In the genomic region with DNA sequence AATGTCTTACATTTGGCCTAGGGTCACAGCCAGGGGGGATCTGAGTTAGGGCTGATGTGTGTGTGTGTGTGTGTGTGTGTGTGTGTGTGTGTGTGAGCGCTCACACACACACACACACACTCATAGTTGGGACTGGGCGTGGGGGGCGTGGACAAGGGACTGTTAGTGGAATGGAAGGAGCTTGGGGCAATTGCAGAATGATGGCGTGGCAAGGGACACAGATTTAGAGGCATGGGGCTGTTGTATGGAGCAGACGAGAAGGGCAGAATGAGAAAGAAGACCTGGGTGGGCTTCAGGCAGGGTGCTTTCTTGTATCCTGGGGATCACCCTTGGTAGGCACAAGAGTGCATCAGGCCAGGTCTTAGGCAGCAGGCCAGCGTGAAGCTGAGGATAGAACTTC, we compare ENCODE assay signal across 18 mouse cellular contexts. TPM values are rescaled to one million over a fixed set of nuclear protein-coding genes. Genes with fewer than 3 reads are reported as not detected.
DNase-seq lines count a peak whose midpoint lies in the region; ATAC-seq lines count a peak whose summit lies in the region.
"Had no signal": no experiment of that assay in that cellular context is flagged by ENCODE, and none has a peak within 500 bp of the region (broad histone marks: within the 10 kb centered on the region; RNA-seq: fewer than 3 reads in every experiment).

No protein-coding gene starts in this region.

- H3K4me1 ChIP-seq in heart, embryonic 11.5 days (ENCODE audit: control insufficient read depth, insufficient read depth, low read length): peaks cover 12% of the 10 kb centered on the region
- H3K4me1 ChIP-seq in lung, embryonic 16.5 days (replicated peaks; ENCODE audit: control insufficient read depth, insufficient read depth, low read length): peaks cover 25% of the 10 kb centered on the region
- H3K4me1 ChIP-seq in embryonic facial prominence, embryonic 10.5 days: peaks cover 67% of the 10 kb centered on the region
- peaks cover 61% of the 10 kb centered on the region for H3K4me1 ChIP-seq in limb, embryonic 13.5 days

- ATAC-seq in heart, embryonic 11.5 days (replicated peaks; ENCODE audit: insufficient number of reproducible peaks, low FRiP score, low TSS enrichment): no peak
- ATAC-seq in lung, embryonic 16.5 days (ENCODE audit: low read depth): peak; percentile 15
- ATAC-seq in limb, embryonic 13.5 days (ENCODE audit: low FRiP score, low read depth): no peak
- ATAC-seq: intestine, postnatal 0 days had no signal

- WGBS in heart, embryonic 11.5 days (ENCODE audit: insufficient replicate concordance): 72% methylated on average over 6 of the region's 6 CpGs
- WGBS in lung, embryonic 16.5 days: 78% methylated on average over 6 of the region's 6 CpGs
- WGBS in embryonic facial prominence, embryonic 10.5 days: 54% methylated on average over 6 of the region's 6 CpGs
- 77% methylated on average over 6 of the region's 6 CpGs for WGBS in limb, embryonic 13.5 days

- no peaks in the 10 kb centered on the region for H3K9me3 ChIP-seq in heart, embryonic 11.5 days (replicated peaks; ENCODE audit: control insufficient read depth, low read length)
- no peaks in the 10 kb centered on the region for H3K9me3 ChIP-seq in lung, embryonic 16.5 days (ENCODE audit: control insufficient read depth, low read length)
- no peaks in the 10 kb centered on the region for H3K9me3 ChIP-seq in embryonic facial prominence, embryonic 10.5 days
- H3K9me3 ChIP-seq in limb, embryonic 13.5 days: no peaks in the 10 kb centered on the region
- H3K9me3 ChIP-seq: heart, embryonic 13.5 days; liver, embryonic 13.5 days had no signal

- no peak overlapping the region for H3K27ac ChIP-seq in heart, embryonic 11.5 days (ENCODE audit: low read depth, low read length)
- H3K27ac ChIP-seq in lung, embryonic 16.5 days (ENCODE audit: low read length): peak overlapping the region; percentile 41
- H3K27ac ChIP-seq in embryonic facial prominence, embryonic 10.5 days (replicated peaks): peak overlapping the region; percentile 85
- H3K27ac ChIP-seq in limb, embryonic 13.5 days: peak overlapping the region; percentile 58
- H3K27ac ChIP-seq: heart, embryonic 13.5 days; liver, embryonic 13.5 days had no signal

- no peaks in the 10 kb centered on the region for H3K27me3 ChIP-seq in heart, embryonic 11.5 days (ENCODE audit: control insufficient read depth, insufficient read depth, low read length)
- no peaks in the 10 kb centered on the region for H3K27me3 ChIP-seq in lung, embryonic 16.5 days (ENCODE audit: control insufficient read depth, insufficient read depth, low read depth, low read length)
- H3K27me3 ChIP-seq in embryonic facial prominence, embryonic 10.5 days (replicated peaks; ENCODE audit: low read depth, poor library complexity, severe bottlenecking): no peaks in the 10 kb centered on the region
- H3K27me3 ChIP-seq in limb, embryonic 13.5 days: no peaks in the 10 kb centered on the region
- H3K27me3 ChIP-seq: heart, embryonic 13.5 days had no signal

- H3K36me3 ChIP-seq in heart, embryonic 11.5 days (ENCODE audit: control insufficient read depth, insufficient read depth, low read length): no peaks in the 10 kb centered on the region
- no peaks in the 10 kb centered on the region for H3K36me3 ChIP-seq in lung, embryonic 16.5 days (ENCODE audit: control insufficient read depth, insufficient read depth, low read length)
- H3K36me3 ChIP-seq in embryonic facial prominence, embryonic 10.5 days (replicated peaks): no peaks in the 10 kb centered on the region
- H3K36me3 ChIP-seq in limb, embryonic 13.5 days: no peaks in the 10 kb centered on the region
- H3K36me3 ChIP-seq: heart, embryonic 13.5 days; liver, embryonic 13.5 days had no signal

- H3K4me3 ChIP-seq in heart, embryonic 11.5 days (ENCODE audit: low read depth, low read length): no peak overlapping the region
- no peak overlapping the region for H3K4me3 ChIP-seq in lung, embryonic 16.5 days (ENCODE audit: low read length)
- no peak overlapping the region for H3K4me3 ChIP-seq in embryonic facial prominence, embryonic 10.5 days
- H3K4me3 ChIP-seq in limb, embryonic 13.5 days: no peak overlapping the region
- H3K4me3 ChIP-seq: heart, embryonic 13.5 days; liver, embryonic 13.5 days had no signal

- H3K9ac ChIP-seq in heart, embryonic 11.5 days (ENCODE audit: low read depth, low read length): no peak overlapping the region
- H3K9ac ChIP-seq in lung, embryonic 16.5 days (ENCODE audit: low read length): no peak overlapping the region
- H3K9ac ChIP-seq in limb, embryonic 13.5 days: no peak overlapping the region
- H3K9ac ChIP-seq: heart, embryonic 13.5 days; liver, embryonic 13.5 days had no signal

- DNase-seq in heart, adult 11 months: peak; percentile 88
- no peak for DNase-seq in lung, postnatal 10 days
- DNase-seq in embryonic facial prominence, embryonic 10.5 days (ENCODE audit: low spot score): no peak
- DNase-seq in cerebellum, adult 11 months: no peak
- no peak for DNase-seq in layer of hippocampus, postnatal 36 days
- DNase-seq: cerebellum, adult 11-12 months; liver, embryonic 13.5 days; right cerebral cortex, postnatal 4 days had no signal

- no peak overlapping the region for H3K4me2 ChIP-seq in heart, embryonic 11.5 days
- H3K4me2 ChIP-seq in lung, embryonic 16.5 days (ENCODE audit: low read depth, low read length): no peak overlapping the region
- H3K4me2 ChIP-seq in limb, embryonic 13.5 days (replicated peaks): no peak overlapping the region
- H3K4me2 ChIP-seq: heart, embryonic 13.5 days; liver, embryonic 13.5 days had no signal

RNA-seq across cellular contexts. Expression of gene Ccr7, which starts 12.8 kb away (rescaled TPM):
- 0.21 and 0.36 TPM in 2 replicates for polyA plus RNA-seq in heart, embryonic 11.5 days (2014; fragmentation: Nextera tagmentation; extraction: Ambion mirVana)
- 0.18 and 0.20 TPM in 2 replicates for polyA plus RNA-seq in lung, embryonic 16.5 days (2015; fragmentation: Nextera tagmentation; extraction: Ambion mirVana)
- polyA plus RNA-seq in embryonic facial prominence, embryonic 10.5 days (2016; fragmentation: Nextera tagmentation; extraction: Ambion mirVana): 0.50 and 0.78 TPM in 2 replicates
- polyA plus RNA-seq in limb, embryonic 13.5 days (2015; fragmentation: Nextera tagmentation; extraction: Ambion mirVana): 0.39 and 0.83 TPM in 2 replicates
- not detected for total RNA-seq in layer of hippocampus, postnatal 36 days (2021)
- total RNA-seq: common myeloid progenitor, adult 5-6 weeks; gastrocnemius, postnatal 25 days; left cerebral cortex, postnatal 14 days had no signal
- polyA plus RNA-seq: neural tube, embryonic 14.5 days had no signal

RNA-seq across cellular contexts. Expression of gene Tns4, which starts 52.9 kb away (rescaled TPM):
- polyA plus RNA-seq in heart, embryonic 11.5 days (2014; fragmentation: Nextera tagmentation; extraction: Ambion mirVana): 0.13 TPM in 1 of 2 replicates, not detected in the other
- polyA plus RNA-seq in lung, embryonic 16.5 days (2015; fragmentation: Nextera tagmentation; extraction: Ambion mirVana): 0.19 and 0.39 TPM in 2 replicates
- polyA plus RNA-seq in embryonic facial prominence, embryonic 10.5 days (2016; fragmentation: Nextera tagmentation; extraction: Ambion mirVana): 0.96 and 1.0 TPM in 2 replicates
- 0.55 and 1.2 TPM in 2 replicates for polyA plus RNA-seq in limb, embryonic 13.5 days (2015; fragmentation: Nextera tagmentation; extraction: Ambion mirVana)
- not detected for total RNA-seq in layer of hippocampus, postnatal 36 days (2021)
- total RNA-seq: hematopoietic stem cell, adult 5-6 weeks had no signal
- polyA plus RNA-seq: neural tube, embryonic 14.5 days had no signal
